Mouse (Mus musculus) embryonic facial prominence, embryonic 15.5 days (tissue): ENCODE results near the gene Chrna7. TPM values are rescaled to one million over a fixed set of nuclear protein-coding genes. Genes with fewer than 3 reads are reported as not detected.

Experiments
- ATAC-seq: fragments of 200-750 bp; cut with Nextera tagmentation; 2 replicates; pipeline ENCODE4 v1.8.0; 2017; ENCODE audit warnings: low read depth, moderate TSS enrichment; ENCODE audit not compliant: insufficient number of reproducible peaks, low FRiP score, low TSS enrichment
- H3K27ac ChIP-seq: fragments of 300-500 bp; sonication (generic); replicated peaks from 2 replicates; pipeline ENCODE4 v1.5.1; 2015; ENCODE audit warnings: mild to moderate bottlenecking, inconsistent platforms
- H3K27me3 ChIP-seq: fragments of 300-500 bp; sonication (generic); 2 replicates; pipeline ENCODE4 v1.6.1; 2015; ENCODE audit warnings: inconsistent platforms
- H3K36me3 ChIP-seq: fragments of 300-500 bp; sonication (generic); 2 replicates; pipeline ENCODE4 v1.6.1; 2015; ENCODE audit warnings: mild to moderate bottlenecking, inconsistent platforms
- H3K4me1 ChIP-seq: fragments of 300-500 bp; sonication (generic); 2 replicates; pipeline ENCODE4 v1.6.1; 2015; ENCODE audit warnings: inconsistent platforms
- H3K4me2 ChIP-seq: fragments of 300-500 bp; sonication (generic); replicated peaks from 2 replicates; pipeline ENCODE4 v1.6.1; 2015; ENCODE audit warnings: mild to moderate bottlenecking, inconsistent platforms
- H3K4me3 ChIP-seq: fragments of 300-500 bp; sonication (generic); replicated peaks from 2 replicates; pipeline ENCODE4 v1.5.1; 2015; ENCODE audit warnings: mild to moderate bottlenecking, inconsistent platforms
- H3K9ac ChIP-seq: fragments of 300-500 bp; sonication (generic); 2 replicates; pipeline ENCODE4 v1.6.1; 2015; ENCODE audit warnings: inconsistent platforms
- H3K9me3 ChIP-seq: fragments of 300-500 bp; sonication (generic); replicated peaks from 2 replicates; pipeline ENCODE4 v1.6.1; 2016; ENCODE audit warnings: inconsistent platforms
- WGBS: fragments of 180-500 bp; shearing (Covaris S2); methylation state at CpG from one replicate; pipeline ENCODE4 v1.1.7; 2015; 5-methylcytosine and 5-hydroxymethylcytosine counted together
- polyA plus RNA-seq: library from polyadenylated mRNA; unstranded; fragments of >200 nt; fragmentation: Nextera tagmentation; extraction: Ambion mirVana; gene quantifications from 2 replicates; pipeline ENCODE4 v1.2.1, GENCODE M21; 2015

The Chrna7 gene
- polyA plus RNA-seq, result 1.5 and 1.7 TPM in 2 replicates

- Histone ChIP-seq H3K9me3 (no peaks in the 10 kb centered on the region), H3K9ac (peak within 1 kb of the TSS; percentile 27), H3K27me3 (peaks cover 9% of the 10 kb centered on the region), H3K27ac (no peak within 1 kb of the TSS), H3K4me1 (peaks cover 14% of the 10 kb centered on the region), H3K4me3 (peak within 1 kb of the TSS; percentile 65), H3K4me2 (peak within 1 kb of the TSS; percentile 96), H3K36me3 (no peaks in the 10 kb centered on the region)
- peak; percentile 84 for ATAC-seq
- WGBS, result under 1% methylated on average over 65 of the region's 73 CpGs
Measured at GRCm38 (mm10) chr7:63212084-63212723, at the start of gene Chrna7. Chrna7 (minus strand) TSS chr7:63212569.

GRCm38 (mm10) chr7:63249404-63249803, 37.0 kb upstream of the Chrna7 start:
- no peaks in the 10 kb centered on the region for H3K4me1 ChIP-seq
- H3K9ac ChIP-seq, result no peak overlapping the region
- H3K27me3 ChIP-seq, result no peaks in the 10 kb centered on the region
- H3K4me2 ChIP-seq, result no peak overlapping the region
- no peak overlapping the region for H3K4me3 ChIP-seq
- H3K9me3 ChIP-seq, result no peaks in the 10 kb centered on the region
- H3K36me3 ChIP-seq, result no peaks in the 10 kb centered on the region
- 71% methylated on average over 2 of the region's 2 CpGs for WGBS
- ATAC-seq, result no peak
- H3K27ac ChIP-seq, result no peak overlapping the region

GRCm38 (mm10) chr7:63237852-63238516, 25.6 kb upstream of the Chrna7 start:
- H3K4me1 ChIP-seq, result no peaks in the 10 kb centered on the region
- 66% methylated on average over 3 of the region's 3 CpGs for WGBS
- ATAC-seq, result no peak
- no peak overlapping the region for H3K27ac ChIP-seq
- H3K27me3 ChIP-seq, result no peaks in the 10 kb centered on the region
- H3K4me2 ChIP-seq, result no peak overlapping the region
- H3K36me3 ChIP-seq, result no peaks in the 10 kb centered on the region
- H3K9ac ChIP-seq, result no peak overlapping the region
- no peaks in the 10 kb centered on the region for H3K9me3 ChIP-seq
- no peak overlapping the region for H3K4me3 ChIP-seq

- Histone ChIP-seq H3K36me3 (no peaks in the 10 kb centered on the region), H3K9ac (no peak overlapping the region), H3K4me1 (no peaks in the 10 kb centered on the region), H3K27ac (no peak overlapping the region), H3K9me3 (no peaks in the 10 kb centered on the region), H3K27me3 (no peaks in the 10 kb centered on the region), H3K4me2 (no peak overlapping the region), H3K4me3 (no peak overlapping the region)
- no peak for ATAC-seq
- WGBS, result 36% methylated on average over 7 of the region's 7 CpGs
Measured at GRCm38 (mm10) chr7:63225066-63225780, 12.9 kb upstream of the Chrna7 start.

GRCm38 (mm10) chr7:63211641-63212083, 707 bp downstream of the Chrna7 start:
- no peak for ATAC-seq
- Histone ChIP-seq H3K27ac (no peak overlapping the region), H3K4me1 (peaks cover 14% of the 10 kb centered on the region), H3K4me2 (peak overlapping the region; percentile 96), H3K36me3 (no peaks in the 10 kb centered on the region), H3K27me3 (peaks cover 9% of the 10 kb centered on the region), H3K9me3 (no peaks in the 10 kb centered on the region), H3K4me3 (peak overlapping the region; percentile 65), H3K9ac (peak overlapping the region; percentile 27)
- WGBS, result 3% methylated on average over 13 of the region's 13 CpGs

GRCm38 (mm10) chr7:63209501-63209900, 2.9 kb downstream of the Chrna7 start:
- no peak for ATAC-seq
- H3K9ac ChIP-seq, result no peak overlapping the region
- H3K4me1 ChIP-seq, result peaks cover 14% of the 10 kb centered on the region
- no peaks in the 10 kb centered on the region for H3K9me3 ChIP-seq
- H3K4me3 ChIP-seq, result no peak overlapping the region
- H3K27me3 ChIP-seq, result peaks cover 9% of the 10 kb centered on the region
- 20% methylated on average over 4 of the region's 4 CpGs for WGBS
- no peak overlapping the region for H3K27ac ChIP-seq
- no peak overlapping the region for H3K4me2 ChIP-seq
- no peaks in the 10 kb centered on the region for H3K36me3 ChIP-seq

GRCm38 (mm10) chr7:63207137-63207536, 5.2 kb downstream of the Chrna7 start:
- Histone ChIP-seq H3K4me3 (no peak overlapping the region), H3K27ac (no peak overlapping the region), H3K9me3 (no peaks in the 10 kb centered on the region), H3K27me3 (peaks cover 9% of the 10 kb centered on the region), H3K4me1 (peaks cover 9% of the 10 kb centered on the region), H3K9ac (no peak overlapping the region), H3K36me3 (no peaks in the 10 kb centered on the region), H3K4me2 (no peak overlapping the region)
- 57% methylated on average over 2 of the region's 2 CpGs for WGBS
- no peak for ATAC-seq

GRCm38 (mm10) chr7:63195560-63195959, 16.8 kb downstream of the Chrna7 start:
- 55% methylated on average over 2 of the region's 2 CpGs for WGBS
- Histone ChIP-seq H3K4me1 (no peaks in the 10 kb centered on the region), H3K27me3 (no peaks in the 10 kb centered on the region), H3K4me3 (no peak overlapping the region), H3K9ac (no peak overlapping the region), H3K9me3 (no peaks in the 10 kb centered on the region), H3K4me2 (no peak overlapping the region), H3K27ac (no peak overlapping the region), H3K36me3 (no peaks in the 10 kb centered on the region)
- no peak for ATAC-seq

- H3K4me2 ChIP-seq, result no peak overlapping the region
- H3K27ac ChIP-seq, result no peak overlapping the region
- WGBS, result 85% methylated on average over 13 of the region's 13 CpGs
Measured at GRCm38 (mm10) chr7:63189647-63190534, 22.5 kb downstream of the Chrna7 start.

GRCm38 (mm10) chr7:63170063-63170787, 42.1 kb downstream of the Chrna7 start:
- Histone ChIP-seq H3K27me3 (no peaks in the 10 kb centered on the region), H3K9ac (no peak overlapping the region), H3K4me1 (no peaks in the 10 kb centered on the region), H3K9me3 (no peaks in the 10 kb centered on the region), H3K27ac (no peak overlapping the region), H3K4me3 (no peak overlapping the region), H3K4me2 (no peak overlapping the region), H3K36me3 (no peaks in the 10 kb centered on the region)
- ATAC-seq, result no peak
- 63% methylated on average over 3 of the region's 3 CpGs for WGBS

More at GRCm38 (mm10) chr7:63189647-63190534, 22.5 kb downstream of the Chrna7 start:
- H3K4me1 ChIP-seq, result no peaks in the 10 kb centered on the region
- H3K27me3 ChIP-seq, result no peaks in the 10 kb centered on the region
- H3K4me3 ChIP-seq, result no peak overlapping the region
- no peak overlapping the region for H3K9ac ChIP-seq
- H3K9me3 ChIP-seq, result no peaks in the 10 kb centered on the region
- no peak for ATAC-seq
- H3K36me3 ChIP-seq, result no peaks in the 10 kb centered on the region
